Mouse (Mus musculus) midbrain, postnatal 0 days (tissue): Measurements from ENCODE around the gene Nmnat3. TPM values are rescaled to one million over a fixed set of nuclear protein-coding genes. Genes with fewer than 3 reads are reported as not detected.

ENCODE experiments used
- ATAC-seq: fragments of 200-750 bp; cut with Nextera tagmentation; 2 replicates; pipeline ENCODE4 v1.8.0; 2017; ENCODE audit warnings: moderate number of reproducible peaks, mild to moderate bottlenecking, moderate TSS enrichment, moderate library complexity; ENCODE audit not compliant: low FRiP score
- DNase-seq: peaks from one replicate; pipeline ENCODE4 v3.0.0-alpha.2; 2015; ENCODE audit warnings: low spot score
- H3K27ac ChIP-seq: fragments of 300-500 bp; sonication (generic); 2 replicates; pipeline ENCODE4 v1.5.1; 2014; ENCODE audit warnings: low read depth, mild to moderate bottlenecking, low read length, mixed read lengths
- H3K27me3 ChIP-seq: fragments of 300-500 bp; sonication (generic); 2 replicates; pipeline ENCODE4 v1.6.1; 2014; ENCODE audit warnings: low read length, control low read depth, mixed read lengths; ENCODE audit not compliant: insufficient read depth
- H3K36me3 ChIP-seq: fragments of 300-500 bp; sonication (generic); 2 replicates; pipeline ENCODE4 v1.6.1; 2014; ENCODE audit warnings: low read length, control low read depth, mixed read lengths; ENCODE audit not compliant: insufficient read depth
- H3K4me1 ChIP-seq: fragments of 300-500 bp; sonication (generic); 2 replicates; pipeline ENCODE4 v1.6.1; 2014; ENCODE audit warnings: mild to moderate bottlenecking, control low read depth, antibody characterized with exemption, low read length, mixed read lengths; ENCODE audit not compliant: insufficient read depth
- H3K4me2 ChIP-seq: fragments of 300-500 bp; sonication (generic); 2 replicates; pipeline ENCODE4 v1.6.1; 2014; ENCODE audit warnings: low read depth, mild to moderate bottlenecking, low read length, mixed read lengths; ENCODE audit not compliant: poor library complexity, severe bottlenecking
- H3K4me3 ChIP-seq: fragments of 300-500 bp; sonication (generic); 2 replicates; pipeline ENCODE4 v1.5.1; 2014; ENCODE audit warnings: low read depth, mild to moderate bottlenecking, low read length, moderate library complexity
- H3K9ac ChIP-seq: fragments of 300-500 bp; sonication (generic); replicated peaks from 2 replicates; pipeline ENCODE4 v1.6.1; 2014; ENCODE audit warnings: mild to moderate bottlenecking, low read length, moderate library complexity, mixed read lengths; ENCODE audit not compliant: poor library complexity, severe bottlenecking
- H3K9me3 ChIP-seq: fragments of 300-500 bp; sonication (generic); 2 replicates; pipeline ENCODE4 v1.6.1; 2016; ENCODE audit warnings: low read length, control low read depth
- CTCF ChIP-seq: IDR thresholded peaks from 2 replicates; pipeline ENCODE4 v1.5.1; 2016; ENCODE audit warnings: antibody characterized with exemption, mild to moderate bottlenecking
- WGBS: fragments of 180-500 bp; shearing (Covaris S2); extraction: QIAGEN DNeasy Blood & Tissue Kit; methylation state at CpG from one replicate; pipeline ENCODE4 v1.1.7; 2014; 5-methylcytosine and 5-hydroxymethylcytosine counted together
- polyA plus RNA-seq: library from polyadenylated mRNA; unstranded; fragments of >200 nt; fragmentation: Nextera tagmentation; extraction: Ambion mirVana; gene quantifications from 2 replicates; pipeline ENCODE4 v1.2.1, GENCODE M21; 2015
- total RNA-seq: library from RNA; depleted of rRNA; stranded (reverse); fragments of >200 nt; gene quantifications from 2 replicates; pipeline ENCODE4 v1.2.3, GENCODE M21; 2014

Nmnat3 gene
- total and polyA plus RNA-seq, 2 experiments from 2014 or later, result 0.88 to 1.0 TPM

DNA sequence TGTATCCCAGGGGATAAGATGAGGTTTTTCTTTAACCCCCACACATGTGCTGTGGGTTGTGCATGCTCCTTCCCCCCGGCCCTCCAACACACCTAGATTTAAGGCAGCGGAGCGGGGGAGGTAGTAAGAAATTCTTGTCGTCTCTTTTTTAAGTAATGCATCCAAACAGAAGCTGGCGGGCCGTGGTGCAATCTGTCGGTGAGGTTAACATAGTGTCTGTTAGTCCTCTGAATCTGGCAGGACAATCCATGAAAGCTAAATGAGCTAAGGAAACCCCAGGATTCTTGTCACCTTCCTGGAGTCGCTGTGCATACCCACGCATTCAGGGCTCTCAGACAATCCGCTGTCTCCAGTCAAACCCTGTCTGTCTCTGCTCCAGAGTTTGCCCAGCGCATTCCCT, 87.7 kb downstream of the Nmnat3 start:
- H3K27me3 ChIP-seq, result no peaks in the 10 kb centered on the region
- H3K4me3 ChIP-seq, result no peak overlapping the region
- 0 out of 2 replicates have a peak, but pooled peaks cover 5% of the 10 kb centered on the region for H3K4me1 ChIP-seq
- H3K9me3 ChIP-seq, result no peaks in the 10 kb centered on the region
- H3K4me2 ChIP-seq, result no peak overlapping the region
- 72% methylated on average over 11 of the region's 11 CpGs for WGBS
- ATAC-seq (no peak), DNase-seq (no peak)
- no peak for TF ChIP-seq CTCF
- no peaks in the 10 kb centered on the region for H3K36me3 ChIP-seq
- H3K9ac ChIP-seq, result no peak overlapping the region
- H3K27ac ChIP-seq, result no peak overlapping the region

DNA sequence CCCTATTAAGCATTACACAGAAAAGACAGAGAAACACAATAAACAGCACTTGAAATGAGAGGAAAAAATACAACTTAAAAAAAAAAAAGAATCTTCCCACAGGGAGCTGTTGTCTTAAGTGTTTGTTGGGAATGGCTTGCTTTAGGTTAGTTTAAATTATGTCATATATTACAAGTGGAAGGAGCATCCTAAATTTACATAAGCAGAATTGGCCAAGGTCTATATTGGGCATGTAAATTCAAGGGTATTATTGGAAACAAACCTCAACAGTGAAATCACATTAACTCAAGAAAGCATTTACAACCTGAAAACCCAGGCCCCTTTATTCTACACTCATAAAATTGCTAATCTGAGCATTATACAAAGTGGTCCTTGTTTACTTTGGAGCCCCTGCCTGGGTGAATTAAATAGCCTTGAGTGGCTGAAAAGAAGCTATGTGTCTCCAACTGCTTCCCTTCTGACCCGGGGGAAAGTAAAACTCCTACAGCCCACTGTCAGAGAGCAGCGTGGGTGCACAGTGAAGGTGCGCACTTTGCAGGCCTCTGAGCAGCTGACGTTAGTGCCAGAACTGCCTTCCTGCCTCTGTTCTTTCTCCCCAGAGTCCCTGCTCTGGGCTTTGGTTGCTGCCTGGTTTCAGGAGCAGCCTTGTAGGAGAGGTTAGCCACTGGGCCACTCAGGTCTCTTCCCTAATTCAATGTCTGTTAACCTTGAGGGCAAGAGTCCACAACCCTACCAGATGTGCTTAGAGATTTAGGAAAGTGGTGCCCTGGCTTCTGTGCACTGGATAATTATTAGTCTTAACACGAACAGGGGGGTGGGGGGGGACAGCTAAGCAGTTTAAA, 88.3 kb downstream of the Nmnat3 start:
- no peak for ATAC-seq
- no peak for DNase-seq
- 0 out of 2 replicates have a peak, but pooled peaks cover 5% of the 10 kb centered on the region for H3K4me1 ChIP-seq
- no peak overlapping the region for H3K27ac ChIP-seq
- TF ChIP-seq CTCF, result no peak
- no peaks in the 10 kb centered on the region for H3K27me3 ChIP-seq
- H3K36me3 ChIP-seq, result no peaks in the 10 kb centered on the region
- H3K9me3 ChIP-seq, result no peaks in the 10 kb centered on the region
- no peak overlapping the region for H3K4me3 ChIP-seq
- WGBS, result 29% methylated on average over 5 of the region's 5 CpGs
- H3K4me2 ChIP-seq, result no peak overlapping the region
- no peak overlapping the region for H3K9ac ChIP-seq

DNA sequence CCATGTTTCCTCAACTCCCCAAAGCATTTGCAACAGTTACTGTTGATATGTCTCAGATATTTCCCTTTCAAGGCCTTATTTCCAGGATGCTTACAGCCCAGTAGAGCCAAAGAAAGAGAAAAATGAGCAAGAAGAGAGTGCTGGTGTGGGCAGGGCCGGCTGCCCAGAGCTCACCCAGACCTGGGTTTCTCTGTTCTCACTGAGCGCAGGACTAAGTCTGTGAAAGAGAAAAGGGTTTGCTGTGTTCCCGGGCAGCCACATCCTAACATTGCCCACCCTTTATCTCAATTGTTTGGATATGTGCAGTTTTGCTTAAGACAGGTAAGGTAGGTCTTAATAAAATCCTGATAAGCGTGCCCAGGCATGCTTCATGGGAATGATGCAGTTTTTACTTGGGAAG, 92.5 kb downstream of the Nmnat3 start:
- no peaks in the 10 kb centered on the region for H3K27me3 ChIP-seq
- no peak for DNase-seq
- no peak overlapping the region for H3K9ac ChIP-seq
- TF ChIP-seq CTCF, result no peak
- H3K9me3 ChIP-seq, result no peaks in the 10 kb centered on the region
- WGBS, result 68% methylated on average over 4 of the region's 4 CpGs
- H3K4me3 ChIP-seq, result no peak overlapping the region
- ATAC-seq, result no peak
- H3K27ac ChIP-seq, result no peak overlapping the region
- H3K4me2 ChIP-seq, result no peak overlapping the region
- H3K4me1 ChIP-seq, result 0 out of 2 replicates have a peak, but pooled peaks cover 5% of the 10 kb centered on the region
- H3K36me3 ChIP-seq, result no peaks in the 10 kb centered on the region

DNA sequence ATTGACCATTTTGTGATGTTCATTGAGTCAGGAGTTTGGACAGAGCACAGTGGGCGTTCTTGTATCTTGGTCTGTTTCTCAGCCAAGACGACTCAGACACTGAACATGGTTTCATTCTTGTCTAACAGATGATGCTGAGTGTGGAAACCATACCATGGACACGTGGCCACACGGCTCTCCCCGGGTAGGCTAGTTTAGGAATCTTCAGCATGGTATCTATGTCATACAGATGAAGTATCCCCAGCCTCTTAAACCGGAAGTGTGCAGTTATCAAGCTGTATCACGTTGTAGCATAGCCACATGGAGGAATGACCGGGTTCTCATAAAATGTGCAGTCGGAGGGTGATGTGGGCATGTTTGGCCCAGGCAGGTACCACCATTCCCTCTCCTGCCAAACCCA, 93.4 kb downstream of the Nmnat3 start:
- DNase-seq, result no peak
- no peak for TF ChIP-seq CTCF
- ATAC-seq, result no peak

DNA sequence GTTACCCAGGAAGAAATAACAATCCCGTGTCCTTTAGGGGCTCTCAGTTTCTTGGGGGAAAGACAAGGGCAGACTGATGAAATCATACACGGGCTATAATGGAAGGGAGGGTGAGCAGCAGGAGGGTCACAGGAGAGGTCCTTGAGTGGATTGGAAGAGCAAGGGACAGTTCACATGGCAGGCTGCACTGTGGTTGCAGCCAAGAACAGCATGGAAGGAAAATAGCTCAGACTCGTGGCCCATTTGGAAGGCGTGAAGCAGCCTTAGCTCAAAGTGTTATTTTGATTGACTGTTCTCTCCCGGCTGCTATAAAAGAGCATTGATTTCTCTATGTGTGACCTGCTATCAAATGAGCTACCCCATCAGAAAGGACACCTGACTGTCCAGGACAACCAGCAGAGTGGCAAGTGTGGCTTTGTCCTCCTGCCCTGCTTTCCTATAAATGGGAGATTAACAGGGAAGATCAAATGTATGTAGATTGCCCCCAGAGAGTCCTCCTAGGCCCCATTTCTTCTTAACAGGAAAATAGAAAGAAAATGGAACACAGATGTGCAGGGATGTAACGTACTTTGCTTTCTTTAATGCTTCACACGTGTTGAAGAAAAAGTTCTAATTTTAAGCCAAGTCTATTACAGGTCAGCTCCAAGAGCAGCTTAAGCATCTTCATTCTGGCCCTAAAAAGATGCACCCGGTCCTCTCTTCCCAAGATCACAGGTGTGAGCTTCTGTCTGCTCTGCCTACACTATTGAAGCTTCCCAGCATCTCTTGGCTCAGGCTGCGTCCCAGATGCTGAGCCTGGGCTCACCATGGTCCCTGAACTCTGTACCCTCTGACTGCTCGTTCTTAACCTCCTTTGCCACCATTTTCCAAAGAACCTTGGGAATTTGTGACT, 100.8 kb downstream of the Nmnat3 start:
- H3K9ac ChIP-seq, result no peak overlapping the region
- no peak for TF ChIP-seq CTCF
- DNase-seq (no peak), ATAC-seq (no peak)
- no peaks in the 10 kb centered on the region for H3K36me3 ChIP-seq
- WGBS, result 78% methylated on average over 10 of the region's 10 CpGs
- H3K4me2 ChIP-seq, result no peak overlapping the region
- no peaks in the 10 kb centered on the region for H3K27me3 ChIP-seq
- no peak overlapping the region for H3K27ac ChIP-seq
- H3K9me3 ChIP-seq, result no peaks in the 10 kb centered on the region
- H3K4me3 ChIP-seq, result no peak overlapping the region
- no peaks in the 10 kb centered on the region for H3K4me1 ChIP-seq

More for the DNA sequence above, 93.4 kb downstream of the Nmnat3 start:
- no peak overlapping the region for H3K4me3 ChIP-seq
- 94% methylated on average over 9 of the region's 9 CpGs for WGBS
- no peak overlapping the region for H3K9ac ChIP-seq
- no peaks in the 10 kb centered on the region for H3K9me3 ChIP-seq
- H3K4me1 ChIP-seq, result 0 out of 2 replicates have a peak, but pooled peaks cover 5% of the 10 kb centered on the region
- no peak overlapping the region for H3K27ac ChIP-seq
- no peaks in the 10 kb centered on the region for H3K36me3 ChIP-seq
- no peaks in the 10 kb centered on the region for H3K27me3 ChIP-seq
- H3K4me2 ChIP-seq, result no peak overlapping the region

DNA sequence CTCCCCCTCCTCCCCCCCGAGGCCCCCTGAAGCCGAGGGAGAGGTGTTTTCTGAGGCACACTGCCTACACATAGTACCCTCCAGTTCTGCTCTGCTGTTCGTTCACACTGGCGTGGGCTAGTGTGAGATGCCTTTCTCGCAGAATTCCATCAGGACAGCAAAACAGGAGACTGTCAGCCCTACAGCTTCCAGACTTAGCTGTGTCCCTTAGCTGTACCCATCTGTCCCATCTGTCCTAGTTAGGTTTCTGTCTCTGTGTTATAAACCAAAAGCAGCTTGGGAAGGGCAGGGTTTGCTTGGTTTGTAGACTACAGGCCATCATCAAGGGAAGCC, 101.4 kb downstream of the Nmnat3 start:
- Histone ChIP-seq H3K9ac (no peak overlapping the region), H3K4me2 (no peak overlapping the region), H3K36me3 (no peaks in the 10 kb centered on the region), H3K4me3 (no peak overlapping the region), H3K9me3 (no peaks in the 10 kb centered on the region), H3K27ac (no peak overlapping the region), H3K27me3 (no peaks in the 10 kb centered on the region), H3K4me1 (no peaks in the 10 kb centered on the region)
- 90% methylated on average over 5 of the region's 5 CpGs for WGBS
- no peak for TF ChIP-seq CTCF
- DNase-seq (no peak), ATAC-seq (no peak)
